Mouse (Mus musculus) layer of hippocampus, adult 8-10 months (tissue): ENCODE measurements at regions not wholly inside any gene's neighbourhood (a gene's known extent, or its start where the extent isn't known, plus 50 kb on each side); places are given as distances from the start of the nearest gene placed in this dataset.
A peak's percentile ranks its signal among the peaks of the same experiment; 100 is the strongest.

Source experiments
- DNase-seq, 2 experiments: peaks; one replicate each; pipeline ENCODE4 v3.0.0; 2022; ENCODE audit warnings: low spot score in 2 of 2

- no peak for DNase-seq
Observed at GRCm38 (mm10) chr12:35429473-35429872, 105.4 kb downstream of the Ahr start.

- DNase-seq, result no peak
Observed at GRCm38 (mm10) chr12:35419206-35419605, 115.6 kb downstream of the Ahr start.

- no peak for DNase-seq
Observed at GRCm38 (mm10) chr12:35417943-35418342, 116.9 kb downstream of the Ahr start.

- no peak for DNase-seq
Observed at GRCm38 (mm10) chr12:35416583-35416982, 118.3 kb downstream of the Ahr start.

GRCm38 (mm10) chr12:35412715-35413114 is 122.1 kb downstream of the Ahr start:
- no peak for DNase-seq

GRCm38 (mm10) chr12:35408461-35408860 is 126.4 kb downstream of the Ahr start:
- no peak for DNase-seq

GRCm38 (mm10) chr12:35408044-35408443 is 126.8 kb downstream of the Ahr start:
- no peak for DNase-seq

GRCm38 (mm10) chr12:35401853-35402252 is 133.0 kb downstream of the Ahr start:
- no peak for DNase-seq

- peak in 1 of 2 experiments; percentile 12 for DNase-seq
Observed at GRCm38 (mm10) chr12:35401219-35401618, 133.6 kb downstream of the Ahr start.

- DNase-seq, result no peak
Observed at GRCm38 (mm10) chr12:35395211-35395610, 139.6 kb downstream of the Ahr start.

GRCm38 (mm10) chr12:35392111-35392510 is 142.7 kb downstream of the Ahr start:
- no peak for DNase-seq

GRCm38 (mm10) chr12:35390266-35390665 is 144.6 kb downstream of the Ahr start:
- no peak for DNase-seq

- DNase-seq, result no peak
Observed at GRCm38 (mm10) chr12:35389839-35390238, 145.0 kb downstream of the Ahr start.

GRCm38 (mm10) chr12:35384211-35384610 is 150.6 kb downstream of the Ahr start:
- no peak for DNase-seq

GRCm38 (mm10) chr12:35377266-35377665 is 157.6 kb downstream of the Ahr start:
- no peak for DNase-seq

GRCm38 (mm10) chr12:35376365-35376764 is 158.5 kb downstream of the Ahr start:
- DNase-seq, result no peak

GRCm38 (mm10) chr12:35357901-35358300 is 176.9 kb downstream of the Ahr start:
- no peak for DNase-seq

GRCm38 (mm10) chr12:35338191-35338954 is 196.5 kb downstream of the Ahr start:
- DNase-seq, result no peak

GRCm38 (mm10) chr12:35336314-35336713 is 198.5 kb downstream of the Ahr start:
- DNase-seq, result no peak

GRCm38 (mm10) chr12:35334344-35335075 is 200.3 kb downstream of the Ahr start:
- DNase-seq, result no peak

GRCm38 (mm10) chr12:35331303-35331702 is 203.5 kb downstream of the Ahr start:
- no peak for DNase-seq

GRCm38 (mm10) chr12:35329699-35330098 is 205.1 kb downstream of the Ahr start:
- no peak for DNase-seq

GRCm38 (mm10) chr12:35319571-35319970 is 215.3 kb downstream of the Ahr start:
- no peak for DNase-seq
